Mouse (Mus musculus) lung, embryonic 14.5 days (tissue): ENCODE measurements around the gene Mvk. TPM values are rescaled to one million over a fixed set of nuclear protein-coding genes. Genes with fewer than 3 reads are reported as not detected.

Experiments used
- ATAC-seq: fragments of 200-750 bp; cut with Nextera tagmentation; 2 replicates; pipeline ENCODE4 v1.8.0; 2017; ENCODE audit warnings: mild to moderate bottlenecking, moderate TSS enrichment, moderate library complexity; ENCODE audit not compliant: insufficient read depth
- DNase-seq: peaks from one replicate; pipeline ENCODE4 v3.0.0-alpha.2; 2015
- H3K27ac ChIP-seq: fragments of 300-500 bp; sonication (generic); 2 replicates; pipeline ENCODE4 v1.5.1; 2014; ENCODE audit warnings: low read depth, mild to moderate bottlenecking, moderate library complexity
- H3K27me3 ChIP-seq: fragments of 300-500 bp; sonication (generic); 2 replicates; pipeline ENCODE4 v1.6.1; 2014; ENCODE audit warnings: low read length, control low read depth; ENCODE audit not compliant: insufficient read depth
- H3K36me3 ChIP-seq: fragments of 300-500 bp; sonication (generic); 2 replicates; pipeline ENCODE4 v1.6.1; 2014; ENCODE audit warnings: control low read depth; ENCODE audit not compliant: insufficient read depth
- H3K4me1 ChIP-seq: fragments of 300-500 bp; sonication (generic); 2 replicates; pipeline ENCODE4 v1.6.1; 2014; ENCODE audit warnings: antibody characterized with exemption, control low read depth; ENCODE audit not compliant: insufficient read depth
- H3K4me2 ChIP-seq: fragments of 300-500 bp; sonication (generic); 2 replicates; pipeline ENCODE4 v1.6.1; 2014; ENCODE audit warnings: mild to moderate bottlenecking
- H3K4me3 ChIP-seq: fragments of 300-500 bp; sonication (generic); 2 replicates; pipeline ENCODE4 v1.5.1; 2014; ENCODE audit warnings: low read depth, low read length
- H3K9ac ChIP-seq: fragments of 300-500 bp; sonication (generic); 2 replicates; pipeline ENCODE4 v1.6.1; 2014
- H3K9me3 ChIP-seq: fragments of 300-500 bp; sonication (generic); 2 replicates; pipeline ENCODE4 v1.6.1; 2016; ENCODE audit warnings: low read depth, low read length, control low read depth
- CTCF ChIP-seq: IDR thresholded peaks from 2 replicates; pipeline ENCODE4 v1.5.1; 2016; ENCODE audit warnings: antibody characterized with exemption, low read depth
- WGBS: fragments of 180-500 bp; shearing (Covaris S2); extraction: QIAGEN DNeasy Blood & Tissue Kit; methylation state at CpG from one replicate; pipeline ENCODE4 v1.1.7; 2014; 5-methylcytosine and 5-hydroxymethylcytosine counted together
- polyA plus RNA-seq: library from polyadenylated mRNA; unstranded; fragments of >200 nt; fragmentation: Nextera tagmentation; extraction: Ambion mirVana; gene quantifications from 2 replicates; pipeline ENCODE4 v1.2.1, GENCODE M21; 2014

Gene Mvk
- polyA plus RNA-seq, 1 experiment from 2014 or later: 49.2 TPM

GRCm38 (mm10) chr5:114456995-114457605 lies 13.0 kb downstream of the Mvk start:
- no peak for ATAC-seq
- H3K4me1 ChIP-seq: 0 out of 2 replicates have a peak, but pooled peaks cover 5% of the 10 kb centered on the region
- WGBS: 76% methylated on average over 16 of the region's 16 CpGs
- DNase-seq: no peak
- no peaks in the 10 kb centered on the region for H3K27me3 ChIP-seq
- no peak for TF ChIP-seq CTCF
- H3K27ac ChIP-seq: no peak overlapping the region
- no peaks in the 10 kb centered on the region for H3K9me3 ChIP-seq
- H3K4me2 ChIP-seq: no peak overlapping the region
- H3K9ac ChIP-seq: no peak overlapping the region
- H3K36me3 ChIP-seq: peaks cover 18% of the 10 kb centered on the region; the same call in 1 of the 2 replicates
- no peak overlapping the region for H3K4me3 ChIP-seq

GRCm38 (mm10) chr5:114461238-114461637 lies 17.2 kb downstream of the Mvk start:
- Histone ChIP-seq H3K9ac (no peak overlapping the region), H3K9me3 (no peaks in the 10 kb centered on the region), H3K4me3 (no peak overlapping the region), H3K27me3 (no peaks in the 10 kb centered on the region), H3K36me3 (no peaks in the 10 kb centered on the region), H3K27ac (no peak overlapping the region), H3K4me1 (peaks cover 8% of the 10 kb centered on the region; the same call in 1 of the 2 replicates), H3K4me2 (no peak overlapping the region)
- TF ChIP-seq CTCF: peak; percentile 97
- ATAC-seq (peak; percentile 50; the same call in 1 of the 2 replicates), DNase-seq (peak; percentile 88)
- WGBS: 7% methylated on average over 7 of the region's 7 CpGs

DNA sequence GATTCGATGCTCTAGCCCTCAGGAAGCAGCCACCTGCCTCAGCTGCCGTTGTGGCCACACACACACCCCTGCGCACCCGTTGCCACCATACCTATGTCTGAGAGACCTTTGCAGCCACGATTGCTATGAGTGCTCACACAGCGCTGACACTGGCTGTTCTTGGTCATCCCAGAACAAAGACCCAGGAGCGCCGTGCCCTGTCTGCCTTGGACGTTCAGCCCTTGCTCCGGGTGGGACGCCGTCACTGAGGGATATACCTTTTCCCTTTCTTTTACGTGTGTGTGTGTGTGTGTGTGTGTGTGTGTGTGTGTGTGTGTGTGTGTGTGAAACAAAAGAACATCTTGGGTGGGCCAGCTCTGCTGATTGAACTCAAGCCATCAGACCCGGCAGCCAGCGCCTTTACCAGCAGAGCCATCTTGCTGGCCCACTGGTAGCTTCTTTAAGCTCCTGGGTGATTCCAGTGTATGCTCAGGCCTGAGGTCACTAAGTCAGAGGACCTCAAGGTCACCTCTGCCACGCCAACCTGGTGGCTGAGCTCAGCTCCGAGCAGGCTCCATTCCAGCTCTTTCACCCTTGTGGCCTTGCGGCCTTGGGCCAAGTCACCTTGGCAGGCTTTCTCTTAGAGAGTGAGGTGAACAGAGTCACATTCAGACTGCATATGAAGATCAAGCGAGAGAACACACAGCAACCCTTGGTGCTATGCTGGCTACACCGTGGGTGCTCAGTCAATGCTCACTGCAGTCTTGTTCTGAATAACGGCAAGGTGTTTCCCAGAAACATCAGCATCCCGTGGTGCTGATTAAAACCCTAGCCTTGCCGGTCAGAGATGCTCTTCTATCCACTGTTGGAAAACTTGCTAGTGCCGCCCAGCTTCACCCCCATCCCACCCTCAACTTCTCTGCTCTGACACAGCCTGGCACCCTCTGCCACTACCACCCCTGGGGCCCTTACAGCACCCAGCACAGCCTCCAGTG lies 18.3 kb downstream of the Mvk start:
- no peak for TF ChIP-seq CTCF
- H3K4me3 ChIP-seq: no peak overlapping the region
- no peak overlapping the region for H3K9ac ChIP-seq
- no peaks in the 10 kb centered on the region for H3K9me3 ChIP-seq
- peaks cover 10% of the 10 kb centered on the region; the same call in 1 of the 2 replicates for H3K4me1 ChIP-seq
- ATAC-seq (no peak), DNase-seq (no peak)
- H3K36me3 ChIP-seq: no peaks in the 10 kb centered on the region
- H3K27me3 ChIP-seq: no peaks in the 10 kb centered on the region
- H3K27ac ChIP-seq: no peak overlapping the region
- 77% methylated on average over 24 of the region's 24 CpGs for WGBS
- H3K4me2 ChIP-seq: no peak overlapping the region

DNA sequence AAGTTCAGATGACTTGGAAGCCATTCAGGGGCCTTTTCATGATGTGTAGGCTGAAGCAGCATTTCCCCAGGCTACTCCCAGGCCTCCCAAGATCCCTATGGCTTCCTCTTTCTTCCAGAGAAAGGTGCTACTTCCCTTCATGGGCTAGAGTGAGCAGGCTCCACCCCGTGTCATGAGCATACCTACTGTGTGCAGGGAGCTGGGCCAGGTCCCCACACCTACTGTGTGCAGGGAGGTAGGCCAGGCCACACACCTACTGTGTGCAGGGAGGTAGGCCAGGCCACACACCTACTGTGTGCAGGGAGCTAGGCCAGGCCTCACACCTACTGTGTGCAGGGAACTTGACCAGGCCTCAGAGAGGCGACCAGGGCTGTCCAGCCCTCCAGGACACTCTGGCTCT lies 20.5 kb downstream of the Mvk start:
- H3K36me3 ChIP-seq: no peaks in the 10 kb centered on the region
- ATAC-seq (no peak), DNase-seq (peak; percentile 44)
- H3K9me3 ChIP-seq: no peaks in the 10 kb centered on the region
- H3K9ac ChIP-seq: no peak overlapping the region
- TF ChIP-seq CTCF: no peak
- no peak overlapping the region for H3K4me3 ChIP-seq
- no peaks in the 10 kb centered on the region for H3K27me3 ChIP-seq
- peaks cover 17% of the 10 kb centered on the region for H3K4me1 ChIP-seq
- H3K4me2 ChIP-seq: no peak overlapping the region
- peak overlapping the region; percentile 1; the same call in 1 of the 2 replicates for H3K27ac ChIP-seq
- WGBS: 71% methylated on average over 2 of the region's 2 CpGs

DNA sequence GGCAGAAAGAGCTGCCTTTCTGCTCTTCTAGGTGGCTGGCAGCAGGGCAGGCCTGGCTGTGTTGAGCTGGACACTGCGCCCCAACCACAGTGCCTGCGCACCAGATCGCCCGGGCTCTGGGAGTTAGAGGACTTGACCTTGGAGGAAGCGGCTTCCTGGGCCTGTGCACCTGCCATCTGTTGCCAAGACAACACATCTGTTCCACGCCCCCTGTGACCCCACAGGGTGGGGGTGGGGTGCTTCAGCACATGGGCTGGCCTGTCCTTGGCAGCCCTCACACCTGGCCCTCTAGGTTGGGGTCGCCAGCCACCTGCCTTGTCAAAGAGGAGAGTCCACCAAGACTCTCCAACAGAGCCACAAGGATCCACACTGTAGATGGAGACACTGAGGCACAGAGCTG lies 21.6 kb downstream of the Mvk start:
- no peak for DNase-seq
- Histone ChIP-seq H3K27ac (no peak overlapping the region), H3K4me3 (no peak overlapping the region), H3K9ac (no peak overlapping the region), H3K36me3 (no peaks in the 10 kb centered on the region), H3K27me3 (no peaks in the 10 kb centered on the region), H3K9me3 (no peaks in the 10 kb centered on the region), H3K4me2 (no peak overlapping the region), H3K4me1 (peaks cover 17% of the 10 kb centered on the region)
- ATAC-seq: no peak
- no peak for TF ChIP-seq CTCF
- 64% methylated on average over 7 of the region's 7 CpGs for WGBS

- Histone ChIP-seq H3K9me3 (no peaks in the 10 kb centered on the region), H3K9ac (peak overlapping the region; percentile 29; the same call in 1 of the 2 replicates), H3K27me3 (no peaks in the 10 kb centered on the region), H3K4me2 (peak overlapping the region; percentile 54), H3K27ac (peak overlapping the region; percentile 64), H3K36me3 (no peaks in the 10 kb centered on the region), H3K4me3 (peak overlapping the region; percentile 27), H3K4me1 (peaks cover 12% of the 10 kb centered on the region)
- 3% methylated on average over 11 of the region's 11 CpGs for WGBS
- no peak for TF ChIP-seq CTCF
- ATAC-seq: peak; percentile 60
- no peak for DNase-seq
Measured at GRCm38 (mm10) chr5:114467019-114467418, 22.9 kb downstream of the Mvk start.

- H3K4me1 ChIP-seq: peaks cover 12% of the 10 kb centered on the region
- H3K27me3 ChIP-seq: no peaks in the 10 kb centered on the region
- peak overlapping the region; percentile 27 for H3K4me3 ChIP-seq
- WGBS: 2% methylated on average over 13 of the region's 13 CpGs
- H3K9ac ChIP-seq: peak overlapping the region; percentile 29
- no peak for TF ChIP-seq CTCF
- no peaks in the 10 kb centered on the region for H3K9me3 ChIP-seq
- H3K27ac ChIP-seq: peak overlapping the region; percentile 86
- ATAC-seq (peak; percentile 88), DNase-seq (peak; percentile 92)
- no peaks in the 10 kb centered on the region for H3K36me3 ChIP-seq
- peak overlapping the region; percentile 54 for H3K4me2 ChIP-seq
Measured at GRCm38 (mm10) chr5:114467430-114467829, 23.4 kb downstream of the Mvk start.
